Mouse (Mus musculus) urinary bladder, adult 18-20 months (tissue): ENCODE data around the gene Ephx1.
"Not testable (repeated sequence)": the region's sequence is repeated elsewhere in the genome, so short reads cannot be mapped to it uniquely, and the experiment has no call there.

ENCODE experiments used
- DNase-seq, 2 experiments: peaks; one replicate each; pipeline ENCODE4 v3.0.0; 2022; ENCODE audit warnings: low spot score in 2 of 2, mixed read lengths in 2 of 2

The Ephx1 gene

DNA sequence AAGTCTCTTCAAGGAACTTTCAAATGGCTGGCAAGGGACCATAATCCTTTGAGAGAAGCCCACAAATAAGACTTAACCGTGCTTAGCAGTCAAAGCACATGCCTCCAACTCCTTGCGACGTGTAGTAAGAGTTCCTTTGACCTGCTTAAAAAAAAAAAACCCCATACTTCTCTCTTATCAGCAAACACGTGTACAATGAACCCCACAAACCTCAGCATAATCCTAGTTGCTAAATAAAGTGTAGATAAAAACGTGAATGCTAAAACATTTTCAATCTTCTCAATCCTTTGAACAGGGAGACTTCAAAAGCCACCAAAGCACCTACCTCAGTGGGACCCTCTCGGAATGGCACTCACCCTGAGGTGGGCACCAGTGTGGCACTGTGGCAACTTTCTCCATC, 7.3 kb downstream of the Ephx1 start:
- DNase-seq: no peak

DNA sequence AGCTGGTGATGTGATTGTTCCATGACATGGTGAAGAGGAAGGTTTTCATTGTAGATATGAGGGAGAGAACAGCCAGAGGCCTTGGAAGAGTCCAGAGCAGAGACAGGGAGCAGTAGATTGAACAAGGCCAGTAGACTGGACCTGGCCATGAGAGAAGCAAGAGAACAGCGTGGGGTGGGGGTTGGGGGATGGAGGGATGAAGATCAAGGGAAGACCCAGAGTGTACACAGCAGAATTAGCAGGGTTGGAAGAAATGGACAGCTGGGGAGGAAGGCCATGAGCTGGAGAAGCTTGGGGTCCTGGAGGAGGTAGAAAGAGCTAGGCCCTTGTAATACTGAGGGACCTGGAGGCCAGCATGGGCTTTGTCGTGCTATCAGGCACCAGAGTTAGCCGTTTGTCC, 8.3 kb downstream of the Ephx1 start:
- no peak for DNase-seq

DNA sequence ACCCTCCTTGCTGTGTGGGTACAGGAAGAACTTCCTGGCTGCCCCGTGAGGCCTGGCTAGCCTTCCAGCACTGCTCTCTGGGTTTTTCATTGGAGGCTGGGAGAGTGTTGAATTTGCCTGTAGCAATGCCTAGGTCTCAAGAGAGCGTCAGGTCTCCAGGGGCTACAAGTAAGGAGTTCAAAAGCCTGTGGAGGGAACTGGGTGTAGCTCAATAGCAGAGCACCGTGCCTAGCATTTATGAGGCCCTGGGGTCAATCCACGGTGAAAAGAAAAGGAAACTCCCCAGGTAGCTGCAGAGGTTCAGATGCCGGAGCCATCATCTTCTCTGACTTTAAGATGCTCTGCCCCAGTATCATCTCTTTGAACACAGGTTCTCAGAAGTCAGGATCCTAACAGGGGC, 9.1 kb downstream of the Ephx1 start:
- no peak for DNase-seq

DNA sequence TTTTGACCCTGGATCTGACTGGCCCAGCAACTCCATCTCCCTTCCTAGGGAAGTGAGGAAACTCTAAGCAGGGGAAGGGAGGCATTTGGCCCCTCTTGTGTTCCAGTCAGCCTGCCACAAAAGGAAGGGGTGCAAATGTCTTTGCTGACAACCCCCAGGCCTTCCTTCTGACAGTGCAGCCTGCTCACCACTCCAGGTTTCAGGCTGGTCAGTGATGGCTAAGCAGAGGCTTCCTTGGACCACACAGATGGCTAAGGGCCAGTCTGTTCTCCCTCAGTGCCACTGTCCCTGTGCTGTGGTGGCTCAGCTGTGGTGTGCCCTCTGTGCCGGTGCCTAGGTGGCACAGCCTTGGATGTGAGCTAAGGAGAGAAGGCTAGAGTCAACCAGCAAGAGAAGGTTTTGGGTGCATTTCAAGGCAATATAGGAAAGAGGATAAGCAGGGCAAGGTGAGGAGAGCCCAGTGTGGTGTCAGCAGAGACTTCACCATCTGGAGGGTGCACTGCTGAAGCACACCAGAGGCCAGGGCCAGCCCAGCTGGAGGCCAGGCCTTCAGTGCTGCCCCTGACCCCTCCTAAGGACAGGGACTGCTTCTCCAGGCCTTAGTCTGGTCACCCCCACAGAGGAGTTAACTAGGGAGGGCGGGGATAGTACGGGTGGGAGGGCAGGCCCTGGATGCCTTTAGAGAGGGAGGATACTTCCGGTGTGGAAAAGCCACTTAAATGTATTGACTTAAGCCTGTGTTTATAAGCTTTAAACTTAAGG, 10.4 kb downstream of the Ephx1 start:
- DNase-seq: no peak

DNA sequence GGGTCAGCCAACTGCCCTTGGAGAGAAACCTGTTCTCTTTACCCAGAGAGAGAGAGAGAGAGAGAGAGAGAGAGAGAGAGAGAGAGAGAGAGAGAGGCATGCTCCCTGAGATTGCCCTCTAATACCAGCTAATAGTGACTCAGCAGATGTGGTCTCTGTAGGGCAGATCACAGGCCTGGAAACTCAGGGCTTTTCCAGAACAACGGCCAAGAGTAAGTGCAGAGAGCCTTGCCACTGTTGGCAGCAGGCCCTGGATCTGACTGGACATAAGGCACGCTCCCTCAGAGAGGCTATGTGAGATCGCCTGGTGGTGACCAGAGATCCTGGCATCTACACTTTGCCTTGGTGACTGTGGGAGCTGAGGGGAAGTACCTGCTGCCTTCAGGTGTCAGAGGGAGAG, 10.9 kb downstream of the Ephx1 start:
- peak in 1 of 2 experiments; percentile 55 for DNase-seq

DNA sequence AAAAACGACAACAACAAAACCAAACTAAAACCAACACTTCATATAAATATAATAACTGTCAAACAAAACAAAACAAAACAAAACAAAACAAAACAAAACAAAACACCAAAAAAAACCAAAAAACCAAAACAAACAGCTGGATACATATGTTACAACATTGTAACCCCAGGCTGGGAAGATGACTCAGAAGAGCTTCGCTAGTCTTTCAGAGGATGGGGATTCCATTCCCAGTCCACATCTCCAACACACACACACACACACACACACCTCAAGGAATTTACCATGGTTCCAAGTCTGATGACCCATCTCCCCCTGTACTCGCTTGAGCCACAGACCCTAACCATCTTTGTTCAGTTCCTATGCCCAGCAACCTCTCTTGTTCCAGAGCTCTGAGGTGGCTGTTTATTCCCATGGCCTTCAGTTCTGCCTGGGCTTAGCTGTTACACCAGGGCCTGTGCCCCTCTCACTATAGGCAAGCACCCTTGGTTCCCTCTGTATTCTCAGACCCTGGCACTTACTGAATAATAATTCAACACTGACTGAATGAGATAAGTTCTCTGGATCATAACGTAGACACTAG, 11.6 kb downstream of the Ephx1 start:
- no peak for DNase-seq

DNA sequence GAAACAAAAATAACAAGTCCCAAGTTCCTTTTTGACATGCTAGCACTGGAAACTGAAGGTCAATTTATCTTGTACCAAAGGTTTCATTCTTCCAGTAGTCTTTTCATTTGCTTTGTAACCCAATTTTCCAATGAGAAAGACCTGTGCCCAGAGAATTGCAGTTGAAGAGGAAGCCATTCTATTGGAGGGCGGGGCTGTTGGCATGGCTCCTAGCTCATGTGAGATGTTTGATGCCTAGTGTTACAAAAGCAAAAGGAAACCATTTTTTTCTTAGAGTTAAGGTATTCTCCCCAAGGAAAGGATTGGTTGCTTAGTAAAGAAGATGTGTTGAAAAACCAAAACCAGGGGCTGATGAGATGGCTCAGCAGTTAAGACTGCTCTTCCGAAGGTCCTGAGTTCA, 12.4 kb downstream of the Ephx1 start:
- DNase-seq: peak in 1 of 2 experiments; percentile 35

DNA sequence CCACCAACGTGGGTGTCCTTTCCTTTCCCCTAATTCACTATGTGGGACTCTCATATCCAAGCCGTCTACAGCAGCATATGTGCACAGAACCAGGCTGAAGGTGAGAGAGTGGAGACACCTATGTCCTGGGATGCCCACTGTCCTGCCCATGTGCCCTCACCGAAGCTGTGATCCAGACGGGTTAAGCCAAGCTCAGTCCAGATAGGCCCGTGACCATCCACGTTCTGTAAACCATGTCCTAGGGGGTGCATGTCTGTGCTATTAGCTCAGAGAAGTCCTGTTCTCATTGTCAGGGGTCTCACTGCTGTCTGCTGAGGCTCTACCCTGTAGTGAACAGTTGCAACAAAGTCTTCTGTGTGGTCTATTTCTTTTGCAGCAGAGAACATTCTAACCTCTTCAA, 12.9 kb downstream of the Ephx1 start:
- no peak for DNase-seq

DNA sequence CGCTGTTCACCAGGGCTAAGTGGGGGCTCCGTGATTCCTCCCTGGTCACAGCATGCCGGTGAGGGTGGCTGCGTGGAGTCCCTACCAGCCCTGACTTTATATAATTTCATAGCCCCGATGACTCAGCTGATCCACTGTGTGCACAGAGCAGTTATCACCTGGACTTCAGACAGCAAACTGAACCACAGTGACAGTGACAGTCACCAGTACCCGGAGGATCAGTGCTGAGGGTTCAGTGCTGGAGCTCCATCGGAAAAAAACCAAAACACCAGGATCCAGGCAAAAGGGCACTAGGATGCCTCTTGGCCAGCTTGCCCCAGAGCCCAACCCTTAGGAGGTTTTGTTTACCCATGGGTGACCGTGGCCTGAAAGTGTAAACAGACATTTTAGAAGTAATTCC, 15.4 kb downstream of the Ephx1 start:
- no peak for DNase-seq

DNA sequence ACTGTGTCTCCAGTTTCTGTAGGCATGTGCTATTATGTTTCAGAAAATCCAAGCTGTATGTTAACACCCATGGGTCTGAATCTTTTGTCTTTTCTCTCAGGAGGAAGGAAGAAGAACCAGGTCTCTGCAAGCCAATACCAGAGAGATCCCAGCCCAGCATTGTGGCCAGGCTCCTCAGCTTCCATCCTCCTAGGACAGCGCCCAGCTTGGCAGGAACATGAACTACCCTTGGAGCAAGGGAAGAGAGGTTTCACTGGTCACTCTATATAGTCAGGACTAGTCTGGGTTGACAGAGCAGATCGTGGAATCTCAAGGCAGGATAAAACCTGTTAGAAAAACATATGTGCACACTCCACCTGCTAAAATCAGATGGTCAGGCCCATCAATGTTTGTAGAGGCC, 16.9 kb downstream of the Ephx1 start:
- no peak for DNase-seq

DNA sequence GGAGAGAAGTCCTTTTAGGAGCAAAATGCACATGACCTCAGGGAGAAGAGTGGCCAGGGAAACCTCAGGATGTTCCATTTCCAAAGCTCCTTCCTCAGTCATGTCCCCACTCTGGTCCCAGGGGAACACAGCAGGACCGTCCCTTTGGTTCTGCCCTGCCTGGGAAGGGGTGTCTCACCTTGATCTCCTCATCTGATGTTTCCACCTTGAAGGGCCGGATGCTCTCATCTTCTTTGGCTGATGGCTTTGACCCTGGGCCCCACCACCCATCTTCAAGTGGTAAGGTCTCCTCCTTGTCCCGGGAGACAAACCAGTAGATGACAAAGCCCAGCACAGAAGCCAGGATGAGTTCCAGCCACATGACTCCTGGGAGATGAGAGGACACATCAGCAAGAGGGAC, 19.1 kb downstream of the Ephx1 start:
- no peak for DNase-seq

DNA sequence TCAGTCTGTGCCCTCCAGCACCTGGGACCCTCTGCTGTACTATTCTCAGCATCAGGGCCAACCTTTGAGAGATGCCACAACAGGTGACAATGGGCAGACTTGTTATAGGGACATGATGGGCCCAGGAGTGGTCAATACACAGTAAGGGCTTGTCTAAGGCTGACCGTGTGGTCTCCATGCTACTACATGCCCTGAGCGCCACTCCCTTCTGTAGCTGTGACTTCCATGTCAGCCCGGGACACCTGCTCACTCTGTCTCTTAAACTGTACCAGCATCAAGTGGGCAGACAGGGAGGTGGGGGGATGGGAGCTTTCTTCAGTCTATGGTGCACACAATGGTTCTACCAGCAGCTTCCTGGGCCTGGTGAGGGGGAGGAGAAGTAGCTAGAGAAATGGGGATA, 19.5 kb downstream of the Ephx1 start:
- no peak for DNase-seq

DNA sequence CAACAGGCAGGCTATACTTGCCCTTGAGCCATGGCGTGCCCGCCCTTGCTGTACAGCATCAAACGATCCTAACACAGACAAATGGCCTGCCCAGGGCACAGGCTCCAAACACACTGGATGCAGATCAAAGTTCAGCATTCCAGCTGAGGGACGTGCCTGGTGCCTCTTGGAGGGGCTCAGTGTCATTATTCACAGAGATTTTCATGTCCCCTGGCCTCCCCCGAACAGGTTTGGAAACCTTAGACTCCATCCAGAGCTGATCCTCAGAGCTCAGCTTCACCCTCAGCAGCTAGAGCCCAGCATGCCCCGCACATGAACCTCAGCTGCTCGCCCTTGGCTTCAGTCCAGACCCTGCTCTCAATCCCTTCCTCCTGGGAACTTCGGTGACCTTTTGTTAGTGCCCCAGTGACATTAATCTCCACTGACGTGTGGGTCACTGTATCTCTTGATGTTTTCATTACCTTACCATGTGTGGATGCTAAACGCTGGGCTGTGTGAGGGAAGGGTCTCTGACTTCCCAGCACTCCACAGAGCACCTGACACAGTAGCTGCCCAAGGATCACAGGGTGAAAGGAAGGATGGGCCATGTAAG, 20.1 kb downstream of the Ephx1 start:
- no peak for DNase-seq

DNA sequence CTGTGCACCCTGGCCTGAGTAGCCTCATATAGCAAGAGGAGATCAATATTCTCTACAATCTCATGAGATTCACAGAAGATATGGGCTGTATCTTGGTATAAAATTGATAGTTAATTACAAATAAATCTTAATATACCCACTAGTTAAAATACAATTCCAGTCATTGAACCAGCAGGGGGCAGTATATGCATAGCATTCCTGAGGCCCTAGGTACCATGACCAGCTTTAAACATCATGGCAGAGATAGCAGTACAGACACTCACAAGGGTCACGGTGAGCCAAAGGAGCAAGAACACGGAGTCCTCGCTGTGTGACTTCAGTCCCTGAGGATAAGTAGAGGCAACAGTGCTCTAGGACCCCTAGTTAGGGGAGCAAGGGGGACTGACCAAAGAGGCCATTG, 28.6 kb downstream of the Ephx1 start:
- no peak for DNase-seq

DNA sequence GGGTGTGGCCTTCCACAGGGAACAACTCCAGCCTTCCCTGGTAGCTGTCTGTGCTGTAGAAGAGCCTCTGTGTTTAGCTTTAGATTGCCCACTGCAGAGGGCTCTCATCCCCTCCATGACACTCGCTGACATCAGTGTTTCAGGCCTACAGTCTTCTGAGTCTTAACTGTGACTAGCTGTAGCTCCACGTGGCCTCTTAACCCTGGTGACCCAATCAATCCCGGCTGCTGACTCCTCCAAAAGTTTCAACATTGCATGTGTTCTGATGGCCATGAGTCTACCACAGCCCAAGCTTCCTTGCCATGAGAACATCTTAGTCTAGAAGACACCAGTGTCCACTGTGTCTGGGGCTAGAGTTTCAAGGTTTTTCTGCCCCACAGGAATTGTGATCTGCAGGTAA, 30.0 kb downstream of the Ephx1 start:
- DNase-seq: no peak

DNA sequence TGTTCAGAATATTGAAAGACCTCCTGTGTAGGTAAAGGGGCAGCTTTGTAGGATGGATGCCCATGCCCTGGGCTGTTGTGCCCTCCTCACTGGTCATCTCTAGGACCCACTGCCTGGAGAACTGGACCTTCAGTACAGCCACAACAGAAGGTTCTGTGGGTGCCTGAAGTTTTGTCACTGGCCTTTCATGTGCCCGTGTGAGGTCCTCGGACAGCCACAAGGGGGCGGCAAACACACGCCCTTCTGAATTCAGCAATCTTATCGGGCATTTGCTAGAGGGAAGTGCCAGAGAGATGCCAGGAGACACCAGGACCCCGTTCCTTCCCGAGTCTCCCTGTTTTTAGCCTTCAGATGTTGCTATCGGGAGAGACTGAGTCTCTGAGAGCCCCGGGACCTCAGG, 32.9 kb downstream of the Ephx1 start:
- DNase-seq: peak; percentile 56 to 69

DNA sequence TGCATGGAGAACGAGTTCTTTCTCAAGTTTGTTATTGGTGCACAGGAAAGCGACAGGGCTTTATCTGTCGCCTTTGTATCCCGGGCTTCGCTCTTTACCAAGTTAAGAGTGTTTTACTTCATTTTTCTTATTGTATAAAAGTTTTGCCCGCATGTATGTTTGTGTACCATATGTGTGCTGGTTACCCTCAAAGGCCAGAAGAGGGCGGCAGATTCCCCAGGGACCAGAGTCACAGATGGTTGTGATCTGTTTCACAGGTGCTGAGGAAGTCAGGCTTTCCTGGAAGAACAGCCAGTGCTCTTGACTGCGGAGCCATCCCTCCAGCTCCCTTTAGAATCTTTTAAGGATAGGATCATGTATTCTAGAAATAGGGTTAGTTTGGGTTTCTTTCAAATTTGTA, 34.0 kb downstream of the Ephx1 start:
- no peak for DNase-seq

DNA sequence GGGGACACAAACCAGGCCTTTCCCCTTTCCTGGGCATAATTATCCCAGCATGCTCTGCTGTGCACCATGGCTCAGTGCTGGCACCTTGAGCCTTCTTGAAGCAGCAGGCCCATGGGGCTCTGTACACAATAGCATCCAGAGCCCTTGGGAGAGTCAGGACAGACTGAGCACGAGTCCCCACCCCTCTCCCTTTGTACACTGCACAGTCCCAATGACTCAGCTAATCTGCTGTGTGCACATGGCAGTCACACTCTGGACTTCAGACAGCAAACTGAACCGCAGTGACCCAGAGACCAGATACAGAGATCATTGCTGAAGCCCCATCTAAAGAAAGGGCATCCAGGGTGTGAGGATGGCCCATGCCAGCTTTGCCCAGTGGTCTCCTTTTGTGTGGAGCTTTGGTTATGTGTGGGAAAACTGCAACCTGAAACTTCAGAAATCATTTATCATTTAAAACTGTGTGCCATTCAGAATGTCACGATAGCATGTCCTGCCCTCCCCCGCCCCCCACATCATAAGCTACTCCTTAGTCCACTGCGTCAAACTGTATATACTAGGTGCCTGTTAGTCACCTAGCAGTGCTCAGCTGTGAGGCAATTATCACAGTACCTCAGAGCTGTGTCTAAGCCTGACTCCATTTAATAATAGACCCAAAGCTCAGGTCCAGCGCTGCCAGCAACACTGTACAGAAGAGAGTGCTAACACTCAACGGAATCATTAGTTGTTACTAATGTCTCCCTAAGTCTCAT, 39.2 kb downstream of the Ephx1 start:
- not testable (repeated sequence) for DNase-seq

DNA sequence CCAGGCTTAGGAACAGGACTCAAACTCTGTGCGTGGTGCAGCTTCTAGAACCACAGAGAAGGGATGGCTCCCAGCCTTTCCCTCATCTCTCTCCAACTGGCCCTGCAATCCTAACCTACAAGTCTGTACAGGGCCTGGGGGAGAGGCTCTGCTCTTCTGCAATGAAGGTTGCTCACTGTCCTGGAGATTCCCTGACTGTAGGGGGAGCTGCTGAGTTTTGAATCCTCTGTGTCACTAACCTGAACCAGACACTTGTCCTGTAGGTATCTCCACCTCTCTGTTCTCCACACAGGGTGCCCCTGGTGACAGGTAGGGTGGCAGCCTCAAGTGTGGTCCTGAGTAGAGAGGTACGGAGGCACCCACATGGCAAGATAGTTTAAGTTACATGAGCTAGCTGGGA, 40.2 kb downstream of the Ephx1 start:
- DNase-seq: no peak

DNA sequence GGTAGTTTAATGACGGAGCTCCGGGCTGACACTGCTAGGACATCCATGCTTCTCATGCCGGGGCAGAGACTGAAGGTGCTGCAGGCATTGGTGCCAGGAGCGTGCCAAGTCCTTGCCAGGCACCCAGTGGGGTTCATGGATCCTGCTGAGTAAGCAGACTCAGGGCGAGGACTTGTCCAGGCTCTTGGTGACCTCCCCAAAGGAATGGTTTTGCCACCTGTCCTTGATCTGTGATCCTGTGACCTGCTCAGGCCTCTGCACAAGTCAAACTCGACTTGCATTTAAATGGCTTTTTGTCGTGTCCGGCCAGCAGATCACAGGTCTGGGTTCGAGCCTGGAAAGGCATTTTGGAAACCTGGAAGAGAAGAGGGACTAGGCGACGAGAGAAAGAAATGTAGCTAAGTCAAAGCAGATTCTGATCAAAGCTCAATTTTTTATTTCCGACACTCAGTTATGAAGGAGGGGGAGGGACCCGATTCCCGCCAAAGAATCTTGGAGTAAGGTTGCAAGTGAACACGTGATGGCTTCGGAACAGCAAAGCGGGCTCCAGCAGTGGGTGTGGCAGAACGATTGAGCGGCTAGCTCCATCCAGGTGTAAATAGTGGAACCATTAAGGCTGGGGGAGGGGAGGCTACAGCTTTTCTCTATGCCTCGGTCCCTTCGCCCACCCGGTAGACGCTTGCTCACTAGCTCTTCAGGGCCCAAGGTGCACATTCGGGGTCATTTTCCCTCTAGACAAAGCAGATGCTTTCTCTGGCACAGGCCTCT, 41.0 kb downstream of the Ephx1 start:
- DNase-seq: no peak

DNA sequence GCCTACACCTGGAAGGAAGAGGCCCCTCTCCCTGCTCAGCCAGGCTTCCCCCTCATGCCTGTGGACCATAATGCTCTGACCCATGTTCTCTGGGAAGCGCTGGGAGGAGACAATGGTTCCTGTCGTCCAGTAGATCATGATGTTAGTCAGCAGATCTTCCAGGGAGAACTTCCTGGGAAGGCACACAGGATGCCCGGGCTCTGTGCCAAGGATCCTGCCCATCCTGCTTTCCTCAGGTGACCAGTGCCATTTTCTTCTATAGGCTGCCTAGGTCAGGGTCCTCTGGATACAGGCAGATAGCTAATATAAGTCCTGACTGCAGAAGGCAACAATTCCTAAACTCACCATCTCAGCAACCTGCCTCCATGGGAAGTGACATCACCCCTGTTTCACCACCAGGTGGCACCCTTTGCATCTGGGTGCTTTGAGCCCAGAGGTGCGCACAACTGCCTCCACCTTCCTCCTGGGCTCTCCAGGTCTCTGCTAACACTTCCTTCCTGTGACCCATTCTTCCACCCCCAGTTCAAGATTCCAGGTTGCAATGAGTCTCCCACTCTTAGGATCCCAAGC, 44.5 kb downstream of the Ephx1 start:
- DNase-seq: no peak
